Mouse (Mus musculus) brain, embryonic 14.5 days (tissue): ENCODE results near the gene St8sia6.

Experiments
- CTCF ChIP-seq: fragments of 200-500 bp; IDR thresholded peaks from 2 replicates; pipeline ENCODE4 v1.5.1; 2012; ENCODE audit warnings: inconsistent platforms, mild to moderate bottlenecking, moderate library complexity, borderline replicate concordance; ENCODE audit not compliant: insufficient read depth, insufficient read length; ENCODE audit errors: extremely low read depth
- POLR2A ChIP-seq: fragments of 200-500 bp; IDR thresholded peaks from 2 replicates; pipeline ENCODE4 v1.6.1; 2012; ENCODE audit warnings: mild to moderate bottlenecking, inconsistent platforms, borderline replicate concordance; ENCODE audit not compliant: poor library complexity, insufficient read depth, insufficient read length, severe bottlenecking; ENCODE audit errors: extremely low read depth

GRCm38 (mm10) chr2:13751691-13752090, 42.2 kb downstream of the St8sia6 start:
- no peak for TF ChIP-seq CTCF
- TF ChIP-seq POLR2A = no peak
